Mouse (Mus musculus) embryonic facial prominence, embryonic 15.5 days (tissue): ENCODE measurements around the gene Spen. TPM values are rescaled to one million over a fixed set of nuclear protein-coding genes. Genes with fewer than 3 reads are reported as not detected.

Source experiments
- ATAC-seq: fragments of 200-750 bp; cut with Nextera tagmentation; 2 replicates; pipeline ENCODE4 v1.8.0; 2017; ENCODE audit warnings: low read depth, moderate TSS enrichment; ENCODE audit not compliant: insufficient number of reproducible peaks, low FRiP score, low TSS enrichment
- H3K27ac ChIP-seq: fragments of 300-500 bp; sonication (generic); replicated peaks from 2 replicates; pipeline ENCODE4 v1.5.1; 2015; ENCODE audit warnings: mild to moderate bottlenecking, inconsistent platforms
- H3K27me3 ChIP-seq: fragments of 300-500 bp; sonication (generic); 2 replicates; pipeline ENCODE4 v1.6.1; 2015; ENCODE audit warnings: inconsistent platforms
- H3K36me3 ChIP-seq: fragments of 300-500 bp; sonication (generic); 2 replicates; pipeline ENCODE4 v1.6.1; 2015; ENCODE audit warnings: mild to moderate bottlenecking, inconsistent platforms
- H3K4me1 ChIP-seq: fragments of 300-500 bp; sonication (generic); 2 replicates; pipeline ENCODE4 v1.6.1; 2015; ENCODE audit warnings: inconsistent platforms
- H3K4me2 ChIP-seq: fragments of 300-500 bp; sonication (generic); replicated peaks from 2 replicates; pipeline ENCODE4 v1.6.1; 2015; ENCODE audit warnings: mild to moderate bottlenecking, inconsistent platforms
- H3K4me3 ChIP-seq: fragments of 300-500 bp; sonication (generic); replicated peaks from 2 replicates; pipeline ENCODE4 v1.5.1; 2015; ENCODE audit warnings: mild to moderate bottlenecking, inconsistent platforms
- H3K9ac ChIP-seq: fragments of 300-500 bp; sonication (generic); 2 replicates; pipeline ENCODE4 v1.6.1; 2015; ENCODE audit warnings: inconsistent platforms
- H3K9me3 ChIP-seq: fragments of 300-500 bp; sonication (generic); replicated peaks from 2 replicates; pipeline ENCODE4 v1.6.1; 2016; ENCODE audit warnings: inconsistent platforms
- WGBS: fragments of 180-500 bp; shearing (Covaris S2); methylation state at CpG from one replicate; pipeline ENCODE4 v1.1.7; 2015; 5-methylcytosine and 5-hydroxymethylcytosine counted together
- polyA plus RNA-seq: library from polyadenylated mRNA; unstranded; fragments of >200 nt; fragmentation: Nextera tagmentation; extraction: Ambion mirVana; gene quantifications from 2 replicates; pipeline ENCODE4 v1.2.1, GENCODE M21; 2015

The Spen gene
- polyA plus RNA-seq, 1 experiment from 2014 or later: 10.8 TPM

GRCm38 (mm10) chr4:141460481-141460880, 77.9 kb downstream of the Spen start:
- H3K4me3 ChIP-seq: no peak overlapping the region
- H3K4me2 ChIP-seq: no peak overlapping the region
- H3K27ac ChIP-seq: no peak overlapping the region; the same call in 1 of the 2 replicates
- no peak for ATAC-seq
- H3K36me3 ChIP-seq: peaks cover 38% of the 10 kb centered on the region
- 93% methylated on average over 4 of the region's 4 CpGs for WGBS
- H3K27me3 ChIP-seq: no peaks in the 10 kb centered on the region
- H3K9ac ChIP-seq: no peak overlapping the region
- H3K4me1 ChIP-seq: peaks cover 22% of the 10 kb centered on the region
- no peaks in the 10 kb centered on the region for H3K9me3 ChIP-seq

GRCm38 (mm10) chr4:141459766-141460165, 78.6 kb downstream of the Spen start:
- 78% methylated on average over 9 of the region's 9 CpGs for WGBS
- H3K36me3 ChIP-seq: peaks cover 31% of the 10 kb centered on the region

GRCm38 (mm10) chr4:141458888-141459287, 79.5 kb downstream of the Spen start:
- no peak overlapping the region for H3K4me2 ChIP-seq
- ATAC-seq: no peak
- H3K9ac ChIP-seq: no peak overlapping the region
- H3K27ac ChIP-seq: peak overlapping the region; percentile 80
- H3K4me3 ChIP-seq: no peak overlapping the region
- no peaks in the 10 kb centered on the region for H3K9me3 ChIP-seq
- peaks cover 32% of the 10 kb centered on the region for H3K4me1 ChIP-seq
- H3K36me3 ChIP-seq: peaks cover 25% of the 10 kb centered on the region
- 54% methylated on average over 3 of the region's 3 CpGs for WGBS
- H3K27me3 ChIP-seq: no peaks in the 10 kb centered on the region

More at GRCm38 (mm10) chr4:141459766-141460165, 78.6 kb downstream of the Spen start:
- no peak overlapping the region for H3K9ac ChIP-seq
- no peak overlapping the region for H3K4me2 ChIP-seq
- no peak overlapping the region for H3K27ac ChIP-seq
- no peak overlapping the region for H3K4me3 ChIP-seq
- no peaks in the 10 kb centered on the region for H3K9me3 ChIP-seq
- ATAC-seq: no peak
- H3K27me3 ChIP-seq: no peaks in the 10 kb centered on the region
- peaks cover 29% of the 10 kb centered on the region for H3K4me1 ChIP-seq

- 0 out of 2 replicates have a peak overlapping the region, but pooled peaks have one; percentile 6 for H3K4me2 ChIP-seq
- H3K9me3 ChIP-seq: no peaks in the 10 kb centered on the region
- no peak overlapping the region for H3K9ac ChIP-seq
- H3K27ac ChIP-seq: peak overlapping the region; percentile 80
- no peak overlapping the region for H3K4me3 ChIP-seq
- peak; percentile 2; the same call in 1 of the 2 replicates for ATAC-seq
- no peaks in the 10 kb centered on the region for H3K27me3 ChIP-seq
- 9% methylated on average over 7 of the region's 7 CpGs for WGBS
- H3K4me1 ChIP-seq: peaks cover 32% of the 10 kb centered on the region
- peaks cover 22% of the 10 kb centered on the region for H3K36me3 ChIP-seq
Observed at GRCm38 (mm10) chr4:141458236-141458635, 80.2 kb downstream of the Spen start.

GRCm38 (mm10) chr4:141456193-141456938, 82.0 kb downstream of the Spen start:
- H3K4me1 ChIP-seq: peaks cover 32% of the 10 kb centered on the region
- no peak overlapping the region for H3K9ac ChIP-seq
- H3K27ac ChIP-seq: peak overlapping the region; percentile 58; the same call in 1 of the 2 replicates
- H3K9me3 ChIP-seq: no peaks in the 10 kb centered on the region
- no peak for ATAC-seq
- WGBS: 92% methylated on average over 14 of the region's 14 CpGs
- no peak overlapping the region for H3K4me2 ChIP-seq
- peaks cover 24% of the 10 kb centered on the region; the same call in 1 of the 2 replicates for H3K36me3 ChIP-seq
- H3K4me3 ChIP-seq: no peak overlapping the region
- H3K27me3 ChIP-seq: no peaks in the 10 kb centered on the region

- Histone ChIP-seq H3K36me3 (peaks cover 24% of the 10 kb centered on the region; the same call in 1 of the 2 replicates), H3K9ac (no peak overlapping the region), H3K4me1 (peaks cover 32% of the 10 kb centered on the region), H3K9me3 (no peaks in the 10 kb centered on the region), H3K27ac (peak overlapping the region; percentile 58; the same call in 1 of the 2 replicates), H3K27me3 (no peaks in the 10 kb centered on the region), H3K4me3 (no peak overlapping the region), H3K4me2 (no peak overlapping the region)
- WGBS: 54% methylated on average over 4 of the region's 4 CpGs
- no peak for ATAC-seq
Observed at GRCm38 (mm10) chr4:141455526-141455925, 82.9 kb downstream of the Spen start.

GRCm38 (mm10) chr4:141454581-141455350, 83.6 kb downstream of the Spen start:
- Histone ChIP-seq H3K27ac (peak overlapping the region; percentile 58), H3K9ac (no peak overlapping the region), H3K9me3 (no peaks in the 10 kb centered on the region), H3K27me3 (no peaks in the 10 kb centered on the region), H3K4me1 (peaks cover 32% of the 10 kb centered on the region), H3K4me3 (no peak overlapping the region), H3K4me2 (no peak overlapping the region), H3K36me3 (peaks cover 30% of the 10 kb centered on the region)
- no peak for ATAC-seq
- 64% methylated on average over 14 of the region's 14 CpGs for WGBS

- ATAC-seq: no peak
- Histone ChIP-seq H3K27me3 (no peaks in the 10 kb centered on the region), H3K9me3 (no peaks in the 10 kb centered on the region), H3K4me1 (peaks cover 17% of the 10 kb centered on the region; the same call in 1 of the 2 replicates), H3K4me3 (no peak overlapping the region), H3K4me2 (no peak overlapping the region), H3K9ac (no peak overlapping the region), H3K27ac (no peak overlapping the region), H3K36me3 (peaks cover 58% of the 10 kb centered on the region)
- 89% methylated on average over 9 of the region's 9 CpGs for WGBS
Observed at GRCm38 (mm10) chr4:141451916-141452450, 86.4 kb downstream of the Spen start.

- no peak overlapping the region for H3K9ac ChIP-seq
- H3K27me3 ChIP-seq: no peaks in the 10 kb centered on the region
- no peak overlapping the region for H3K27ac ChIP-seq
- no peak overlapping the region for H3K4me3 ChIP-seq
- no peaks in the 10 kb centered on the region for H3K9me3 ChIP-seq
- H3K4me1 ChIP-seq: peaks cover 25% of the 10 kb centered on the region
- H3K36me3 ChIP-seq: peaks cover 59% of the 10 kb centered on the region
- ATAC-seq: no peak
- 77% methylated on average over 2 of the region's 2 CpGs for WGBS
- H3K4me2 ChIP-seq: no peak overlapping the region
Observed at GRCm38 (mm10) chr4:141451251-141451650, 87.1 kb downstream of the Spen start.

GRCm38 (mm10) chr4:141446211-141446610, 92.2 kb downstream of the Spen start:
- no peak overlapping the region; the same call in 1 of the 2 replicates for H3K4me3 ChIP-seq
- H3K36me3 ChIP-seq: peaks cover 35% of the 10 kb centered on the region
- H3K4me2 ChIP-seq: peak overlapping the region; percentile 85; the same call in 1 of the 2 replicates
- H3K9me3 ChIP-seq: no peaks in the 10 kb centered on the region
- ATAC-seq: no peak
- no peaks in the 10 kb centered on the region for H3K27me3 ChIP-seq
- 61% methylated on average over 7 of the region's 7 CpGs for WGBS
- peaks cover 20% of the 10 kb centered on the region for H3K4me1 ChIP-seq
- H3K9ac ChIP-seq: no peak overlapping the region
- no peak overlapping the region for H3K27ac ChIP-seq

GRCm38 (mm10) chr4:141445328-141445720, 93.1 kb downstream of the Spen start:
- no peak for ATAC-seq
- Histone ChIP-seq H3K4me3 (peak overlapping the region; percentile 100), H3K27ac (no peak overlapping the region), H3K4me2 (peak overlapping the region; percentile 85), H3K9me3 (no peaks in the 10 kb centered on the region), H3K27me3 (no peaks in the 10 kb centered on the region), H3K36me3 (peaks cover 34% of the 10 kb centered on the region), H3K9ac (peak overlapping the region; percentile 96), H3K4me1 (peaks cover 20% of the 10 kb centered on the region)
- 9% methylated on average over 14 of the region's 14 CpGs for WGBS
